Mouse (Mus musculus) gastrocnemius, adult 8-10 months (tissue): ENCODE measurements at regions not wholly inside any gene's neighbourhood (a gene's known extent, or its start where the extent isn't known, plus 50 kb on each side); places are given as distances from the start of the nearest gene placed in this dataset.

Experiments used
- DNase-seq, 2 experiments: peaks; one replicate each; pipeline ENCODE4 v3.0.0; 2022; ENCODE audit warnings: low spot score in 2 of 2

DNA sequence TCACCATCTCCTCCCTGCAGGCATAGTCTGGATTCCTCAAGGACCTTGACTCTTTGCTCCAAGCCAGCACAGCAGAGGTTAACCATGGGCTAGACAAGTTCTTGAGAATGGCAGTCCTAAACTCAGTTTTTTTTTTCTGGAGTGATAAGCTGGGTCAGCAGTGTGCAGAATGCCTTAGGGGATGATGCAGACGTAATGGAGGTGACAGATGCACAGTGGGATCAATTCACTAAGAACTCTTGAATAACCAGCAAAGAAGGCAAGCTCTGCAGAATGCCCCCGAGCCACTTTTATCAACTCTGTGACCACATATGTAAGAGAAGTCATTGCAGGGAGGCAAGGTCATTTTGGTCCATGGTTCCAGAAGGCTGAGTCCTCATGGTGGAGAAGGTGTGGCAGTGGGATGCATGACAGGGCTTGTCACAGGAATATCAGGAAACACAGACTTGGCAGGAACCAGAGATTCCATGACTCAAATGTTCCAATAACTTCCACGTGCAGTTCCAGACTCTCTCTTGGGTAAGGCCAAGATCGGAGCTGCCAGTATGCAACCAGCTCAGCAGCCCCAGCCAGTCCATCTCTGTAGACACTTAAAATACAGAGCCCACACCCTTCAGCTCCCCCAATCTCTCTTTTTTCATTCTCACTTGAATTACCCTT is 494.3 kb downstream of the Cdh26 start:
- no peak for DNase-seq

DNA sequence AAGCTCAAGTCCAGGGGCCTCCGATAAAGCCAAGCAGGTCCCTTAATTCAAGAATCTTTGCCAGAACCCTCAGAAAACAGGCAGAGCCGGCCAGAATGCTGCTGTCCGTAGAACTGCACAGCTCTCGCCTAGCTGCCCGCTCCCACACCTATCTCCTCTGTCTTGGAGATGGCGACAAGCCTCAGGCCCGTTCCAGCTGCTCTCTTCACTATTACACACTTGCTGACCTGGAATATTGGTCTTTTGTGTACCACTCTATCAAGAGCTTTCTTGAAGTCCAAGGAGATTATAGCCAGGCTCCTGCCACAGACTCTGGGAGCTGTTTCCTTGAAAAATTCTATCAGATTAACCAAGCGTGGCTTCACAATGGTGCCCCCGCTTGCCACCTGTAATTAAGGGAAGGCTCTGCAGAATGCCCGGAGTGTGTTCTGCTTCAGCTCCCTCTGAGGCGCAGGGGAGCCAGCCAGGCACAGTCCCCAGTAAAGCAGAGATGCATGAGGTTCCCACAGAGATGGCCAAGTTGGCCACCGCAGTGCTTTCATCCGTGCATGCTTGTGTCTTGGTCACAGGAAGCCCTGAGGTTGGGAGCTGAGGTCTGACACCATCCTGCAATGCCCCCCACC is 496.8 kb downstream of the Cdh26 start:
- no peak for DNase-seq

GRCm38 (mm10) chr2:178929033-178929432 is 498.7 kb downstream of the Cdh26 start:
- DNase-seq, result no peak

DNA sequence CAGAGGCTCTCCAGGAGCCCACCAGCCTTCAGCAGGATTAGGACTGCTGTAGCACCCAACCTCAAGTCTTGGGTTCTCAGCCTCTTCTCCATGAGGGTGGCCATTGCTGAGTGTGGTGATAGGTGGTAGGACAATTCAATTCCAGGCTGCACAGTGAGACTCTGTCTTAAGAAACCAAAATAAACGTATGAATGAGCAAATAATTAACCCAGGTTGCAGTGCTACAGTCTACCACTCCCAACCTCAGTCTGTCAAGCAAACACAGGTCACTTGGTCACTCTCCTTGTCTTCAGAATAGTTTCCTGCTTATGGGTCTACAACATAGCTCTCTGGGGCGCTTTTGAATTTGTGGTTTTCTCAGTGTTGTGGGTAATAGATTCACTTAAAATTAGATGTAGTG is 499.8 kb downstream of the Cdh26 start:
- no peak for DNase-seq

- no peak for DNase-seq
These were observed 493.8 kb upstream of the Cdh4 start for GRCm38 (mm10) chr2:178948471-178948870.

- DNase-seq, result no peak
These were observed 493.1 kb upstream of the Cdh4 start for GRCm38 (mm10) chr2:178949103-178949502.

GRCm38 (mm10) chr2:178950304-178950703 is 491.9 kb upstream of the Cdh4 start:
- DNase-seq, result no peak

DNA sequence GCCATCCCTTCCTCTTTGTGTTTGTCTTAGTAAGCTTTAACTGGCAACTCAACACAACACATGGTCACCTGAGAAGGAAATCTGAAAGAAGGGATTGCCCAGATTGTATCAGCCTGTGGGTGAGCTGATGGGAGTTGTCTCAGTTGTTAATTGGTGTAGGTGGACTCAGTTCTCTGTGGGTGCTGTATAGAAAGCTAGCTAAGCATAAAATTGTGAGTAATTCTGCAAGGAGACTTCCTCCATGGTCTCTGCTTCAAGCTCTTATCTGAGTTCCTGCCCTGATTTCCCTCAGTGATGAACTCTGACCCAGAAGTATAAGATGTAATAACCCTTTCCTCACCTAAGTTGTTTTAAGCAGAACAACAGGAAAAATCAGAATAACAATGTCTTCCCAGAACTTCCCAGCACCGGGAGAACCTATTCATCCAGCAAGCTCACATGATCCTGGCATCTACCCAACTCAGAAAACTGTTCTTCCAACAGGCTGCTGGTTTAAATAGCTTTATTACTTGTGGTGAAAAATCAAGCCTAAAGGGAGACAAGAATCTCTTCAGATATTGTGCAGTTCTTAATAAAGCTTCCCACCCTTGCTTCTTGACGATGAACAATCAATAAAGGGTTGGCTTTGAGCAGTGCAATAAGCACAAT is 487.7 kb upstream of the Cdh4 start:
- DNase-seq, result no peak

DNA sequence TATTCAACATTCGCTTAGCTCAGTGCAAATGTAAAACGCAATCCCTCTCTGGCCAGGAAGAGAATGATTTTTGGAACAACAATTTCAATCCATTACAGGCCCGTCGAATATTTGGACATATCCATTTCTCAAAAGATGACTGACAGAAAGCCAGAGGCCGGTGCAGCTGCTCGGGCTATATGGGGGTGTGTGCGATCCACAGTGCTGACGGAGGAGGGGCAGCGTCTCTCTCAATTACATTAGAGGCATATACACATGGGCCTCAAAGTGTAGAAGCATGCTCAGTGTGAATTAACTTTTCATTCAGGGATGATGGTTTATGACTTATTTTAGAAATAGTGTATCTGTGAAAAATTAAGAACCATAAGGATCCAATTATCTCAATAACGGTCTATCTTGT is 483.4 kb upstream of the Cdh4 start:
- DNase-seq, result no peak

GRCm38 (mm10) chr2:178959603-178960002 is 482.6 kb upstream of the Cdh4 start:
- DNase-seq, result no peak

DNA sequence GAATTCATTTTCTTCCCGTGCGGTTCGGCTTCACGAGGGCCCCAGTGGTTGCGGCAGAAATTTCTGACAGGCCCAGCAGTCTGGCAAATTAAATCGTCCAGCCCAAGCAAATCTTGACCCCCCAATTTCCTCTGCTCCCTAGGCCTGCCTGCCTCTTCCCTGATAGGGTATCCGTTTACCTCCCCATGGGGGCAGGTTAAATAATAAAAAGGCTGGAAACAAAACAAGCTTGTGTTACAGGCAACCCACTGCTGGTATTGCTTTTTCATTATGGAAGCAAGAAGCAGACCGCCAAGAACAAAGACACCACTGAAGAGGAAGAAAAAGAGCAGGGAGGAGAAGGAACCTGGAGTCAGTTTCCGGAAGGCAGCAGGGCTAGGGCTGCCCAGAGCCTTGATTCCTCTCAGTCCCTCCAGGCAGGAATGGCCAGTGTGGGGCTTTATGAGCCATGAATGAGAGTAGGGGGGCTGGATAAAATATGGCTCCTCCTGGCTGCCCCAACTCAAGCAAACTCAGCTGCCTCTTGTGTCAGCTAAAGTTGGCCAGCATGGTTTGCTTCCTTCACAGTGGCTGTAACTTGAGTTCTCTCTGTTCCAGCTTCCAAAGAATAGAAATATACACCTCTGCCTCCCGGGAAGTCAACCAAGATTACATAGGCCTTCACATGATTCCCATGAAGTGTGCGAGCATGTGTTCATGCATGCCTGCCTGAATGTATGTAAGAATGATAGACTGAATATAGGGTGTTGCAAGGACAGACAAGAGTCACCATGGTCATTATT is 474.5 kb upstream of the Cdh4 start:
- no peak for DNase-seq

DNA sequence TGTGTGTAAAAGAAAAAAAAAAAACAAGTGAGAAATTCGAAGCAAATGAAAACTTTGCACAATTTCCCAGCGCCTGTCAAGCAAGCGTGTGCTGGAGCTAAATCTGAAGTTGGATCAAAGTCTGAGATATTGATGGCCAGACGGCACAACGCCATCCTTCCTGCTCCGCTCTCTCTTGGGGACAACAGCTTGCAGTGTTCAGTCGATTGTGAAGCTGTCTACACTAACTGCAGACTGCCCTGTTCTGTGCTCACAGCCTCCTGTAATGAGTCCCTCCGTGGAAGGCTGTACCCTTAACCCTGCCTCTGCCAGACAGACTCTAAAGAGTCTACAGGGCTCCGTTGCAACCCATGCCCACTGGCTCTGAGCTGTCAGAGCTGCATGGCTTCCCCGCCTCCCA is 472.5 kb upstream of the Cdh4 start:
- DNase-seq, result no peak

DNA sequence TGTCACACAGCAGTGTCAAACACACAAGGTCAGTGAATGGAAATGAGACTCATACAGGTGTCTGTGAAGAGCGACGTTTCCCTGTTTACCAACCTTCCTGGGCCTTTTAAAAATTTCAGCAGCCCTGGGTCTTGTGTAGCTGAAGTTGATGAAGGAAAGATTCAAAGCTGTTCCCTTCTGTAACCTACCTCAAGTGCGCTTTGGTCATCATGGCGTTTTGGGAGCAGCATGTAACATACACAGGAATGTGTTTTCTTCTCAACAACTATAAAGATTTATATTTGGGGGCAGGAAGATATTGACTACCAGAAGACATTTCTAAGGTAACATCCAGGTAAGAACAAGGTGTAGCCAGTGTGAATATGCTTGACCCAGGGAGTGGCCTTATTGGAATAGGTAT is 466.9 kb upstream of the Cdh4 start:
- no peak for DNase-seq

GRCm38 (mm10) chr2:178976046-178976445 is 466.2 kb upstream of the Cdh4 start:
- DNase-seq, result no peak

DNA sequence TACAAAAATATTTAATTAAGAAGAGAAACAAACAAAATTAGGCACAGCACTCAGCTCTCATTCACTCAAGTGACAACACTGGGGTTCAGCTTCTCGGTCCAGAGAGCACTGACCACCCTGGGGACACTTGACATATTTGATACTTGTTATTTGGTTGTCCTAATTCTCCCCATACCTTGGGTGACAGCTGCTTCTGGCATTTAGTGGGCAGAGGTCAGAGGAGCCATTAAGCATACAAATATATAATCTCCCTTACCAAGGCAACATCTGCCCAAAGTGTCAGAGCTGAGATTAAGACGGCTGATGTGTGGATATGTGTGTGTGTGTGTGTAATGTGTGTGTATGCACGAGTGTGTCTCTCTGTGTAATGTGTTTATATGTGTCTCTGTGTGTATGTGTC is 465.7 kb upstream of the Cdh4 start:
- DNase-seq, result no peak

- no peak for DNase-seq
These were observed 462.8 kb upstream of the Cdh4 start for GRCm38 (mm10) chr2:178979451-178979850.

- DNase-seq, result no peak
These were observed 460.3 kb upstream of the Cdh4 start for GRCm38 (mm10) chr2:178981736-178982502.

- no peak for DNase-seq
These were observed 458.4 kb upstream of the Cdh4 start for GRCm38 (mm10) chr2:178983801-178984200.

GRCm38 (mm10) chr2:178987935-178988334 is 454.3 kb upstream of the Cdh4 start:
- no peak for DNase-seq

DNA sequence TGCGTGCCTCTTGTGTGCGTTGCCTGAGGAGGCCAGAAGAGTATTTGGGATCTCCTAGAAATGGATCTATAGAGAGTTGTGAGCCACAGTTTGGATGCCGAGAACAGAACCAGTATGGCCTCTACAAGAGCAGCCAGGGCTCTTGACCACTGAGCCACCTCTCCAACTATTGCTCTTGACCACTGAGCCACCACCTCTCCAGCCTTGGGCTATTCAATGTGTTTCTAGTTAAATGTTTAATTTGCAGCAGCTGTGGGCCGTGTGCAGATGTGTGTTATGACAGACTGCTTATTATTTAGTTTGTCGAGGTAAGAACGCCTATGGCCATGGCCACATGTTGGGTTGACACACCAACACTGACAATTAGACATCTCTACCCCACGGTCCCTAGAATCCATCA is 452.9 kb upstream of the Cdh4 start:
- DNase-seq, result no peak

GRCm38 (mm10) chr2:178989784-178990183 is 452.4 kb upstream of the Cdh4 start:
- DNase-seq, result no peak
